Mouse (Mus musculus) layer of hippocampus, adult 9-10 months (tissue): ENCODE measurements around the gene Olfr735.

ENCODE experiments used
- DNase-seq: peaks from one replicate; pipeline ENCODE4 v3.0.0; 2022; ENCODE audit warnings: low spot score

The Olfr735 gene

DNA sequence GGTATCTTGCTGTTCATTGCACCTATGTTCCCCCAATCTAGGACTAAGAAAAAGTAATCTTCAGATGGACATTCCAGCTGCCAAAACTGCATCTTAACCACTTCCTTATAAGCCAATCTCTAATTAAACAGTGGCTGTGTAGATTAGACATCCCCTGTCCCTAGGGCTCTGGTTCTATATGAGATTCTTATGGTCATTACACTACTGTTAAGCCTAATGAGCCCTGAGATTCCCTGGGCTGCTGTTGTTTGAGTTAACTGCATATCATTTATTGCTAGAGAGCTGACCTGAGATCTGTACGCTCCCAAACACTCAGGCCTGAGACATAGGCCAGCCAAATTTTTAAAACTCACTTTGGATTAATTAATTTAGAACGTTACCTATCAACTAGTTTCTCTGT is at the start of gene Olfr735:
Gene Olfr735, minus strand, starts transcription at position 77 of the 400 bp plus-strand sequence.
- DNase-seq, result no peak

DNA sequence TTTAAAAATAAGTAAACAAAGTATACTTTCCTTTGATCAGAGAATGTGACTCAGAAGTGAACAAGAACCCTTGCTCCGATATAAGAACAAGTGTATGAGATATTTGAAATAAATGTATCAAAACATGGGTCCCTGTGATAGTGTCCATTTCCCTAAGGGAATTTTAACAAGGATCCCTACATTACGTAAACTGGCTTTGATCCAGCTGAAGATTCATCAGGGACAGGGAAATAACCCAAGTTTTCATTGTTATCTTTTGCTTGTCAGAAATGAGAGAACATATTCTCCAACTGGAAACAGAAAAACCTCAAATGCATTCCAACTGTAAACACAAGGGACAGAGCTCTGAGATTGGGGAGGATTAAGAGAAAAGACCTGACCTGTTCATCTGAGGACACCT is 32.2 kb upstream of the Olfr735 start, which contains the start of gene Olfr736:
Gene Olfr736, plus strand, starts transcription at position 301 of the 400 bp plus-strand sequence.
- DNase-seq, result no peak

DNA sequence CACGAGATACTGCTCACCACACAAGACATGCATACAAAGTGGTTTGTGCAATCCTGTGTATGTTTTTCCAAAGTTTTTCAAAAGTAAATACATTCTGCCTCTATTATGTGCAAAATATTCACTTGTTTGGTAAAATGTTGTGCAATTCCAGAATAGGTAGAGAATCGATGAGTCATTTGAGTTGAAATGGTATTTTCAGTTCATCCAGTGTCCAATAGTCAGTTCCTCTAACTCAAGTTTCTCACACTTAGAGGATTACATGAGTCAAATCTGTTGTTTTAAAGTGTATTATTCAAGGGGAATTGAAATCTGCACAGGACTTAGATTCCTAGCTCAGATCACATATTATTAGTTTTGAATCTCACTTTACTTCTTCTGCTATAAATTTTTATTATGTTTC is 14.9 kb upstream of the Olfr735 start:
- no peak for DNase-seq

DNA sequence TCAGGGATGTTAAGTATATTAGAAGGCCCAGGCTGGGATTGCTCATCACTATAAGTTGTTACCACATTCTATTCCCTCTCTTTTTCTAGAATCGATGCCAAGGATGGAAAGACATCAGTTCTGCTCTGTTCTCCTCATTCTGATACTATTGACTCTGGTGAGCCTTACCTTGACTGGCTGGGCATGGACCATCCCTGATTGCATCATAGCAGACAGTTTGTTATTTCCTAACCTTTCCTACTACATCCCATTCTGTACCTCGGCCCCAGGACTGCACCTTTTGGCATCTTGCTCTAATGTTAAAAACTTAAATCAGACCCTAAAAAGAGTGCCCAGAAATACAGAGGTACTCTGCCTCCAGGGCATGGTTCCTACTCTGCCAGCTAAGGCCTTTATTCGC is 11.8 kb upstream of the Olfr735 start:
- no peak for DNase-seq

DNA sequence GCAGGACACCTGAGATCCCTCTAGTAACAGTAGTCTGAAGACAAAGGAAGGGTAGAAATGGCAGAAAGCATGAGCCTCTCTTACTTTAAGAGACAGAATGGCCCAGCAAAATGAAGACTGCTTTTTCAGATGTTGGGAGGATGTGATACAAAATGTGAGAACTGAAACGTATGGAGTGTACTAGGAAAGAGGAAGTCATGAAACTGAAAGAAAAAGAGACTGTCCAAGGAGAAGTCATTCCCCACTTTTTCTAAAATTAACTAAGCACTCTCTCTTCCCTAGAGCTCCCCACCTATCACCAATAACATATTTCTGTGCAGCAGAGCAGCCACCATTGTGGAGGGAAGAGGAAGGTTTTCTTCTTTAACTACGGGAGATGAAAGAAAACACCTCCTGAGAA is 8.9 kb upstream of the Olfr735 start, which contains the start of gene Tlr11:
Gene Tlr11, plus strand, starts transcription at position 322 of the 400 bp plus-strand sequence.
- DNase-seq, result no peak

DNA sequence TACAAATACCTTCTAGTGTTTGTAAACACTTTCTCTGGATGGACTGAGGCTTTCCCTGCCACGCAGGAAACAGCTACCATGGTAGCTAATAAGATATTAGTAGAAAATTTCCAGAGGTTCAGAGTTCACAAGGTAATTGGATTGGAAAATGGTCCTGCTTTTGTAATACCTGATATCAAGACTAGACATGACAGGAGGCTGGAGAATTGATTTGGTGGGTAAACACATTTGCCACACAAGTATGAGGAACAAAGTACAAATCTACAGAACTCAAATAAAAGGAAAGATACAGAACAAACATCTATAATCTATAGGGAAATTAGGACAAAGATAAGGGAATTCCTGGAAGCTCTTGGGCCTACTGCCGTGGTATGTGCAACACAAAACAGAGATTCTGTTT is 8.1 kb upstream of the Olfr735 start:
- no peak for DNase-seq

DNA sequence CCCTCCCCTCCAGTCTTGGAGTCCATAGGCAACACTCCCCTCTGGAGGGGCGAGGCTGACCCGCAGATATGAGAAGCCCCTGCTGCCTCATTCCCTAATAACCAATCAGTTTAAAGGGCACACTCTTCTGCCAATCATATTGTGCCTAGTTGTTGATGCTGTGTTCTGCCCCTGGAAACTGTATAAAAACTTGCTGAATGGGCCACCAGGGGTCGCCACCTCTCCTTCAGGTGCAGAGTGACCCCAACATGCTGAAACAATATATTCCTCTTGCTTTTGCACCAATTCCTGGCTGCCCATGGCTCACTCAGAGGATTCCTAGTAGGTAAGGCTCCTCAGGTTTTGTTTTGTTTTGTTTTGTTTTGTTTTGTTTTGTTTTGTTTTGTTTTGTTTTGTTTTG is 3.8 kb upstream of the Olfr735 start:
- no peak for DNase-seq

DNA sequence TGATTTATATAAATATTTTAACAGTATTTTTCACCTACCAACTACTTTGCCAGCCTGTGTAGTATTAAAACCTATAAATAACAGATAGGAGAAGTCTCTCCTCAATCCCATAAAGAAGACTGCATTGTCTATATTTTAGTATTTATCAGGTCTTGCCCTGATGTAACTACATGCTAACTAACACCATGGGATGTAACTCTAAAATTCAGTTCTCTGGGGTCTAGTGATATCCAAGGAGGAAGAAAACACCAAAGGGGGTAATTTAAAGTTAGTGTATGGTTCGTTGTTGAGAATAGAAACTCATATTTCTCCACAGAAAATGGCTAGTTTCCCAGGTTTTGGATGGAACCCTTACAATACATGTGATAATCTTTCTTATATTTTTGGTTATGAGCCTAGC is 22.0 kb downstream of the Olfr735 start, which contains the start of gene Olfr734:
Gene Olfr734, minus strand, starts transcription at position 101 of the 400 bp plus-strand sequence.
- DNase-seq, result no peak

DNA sequence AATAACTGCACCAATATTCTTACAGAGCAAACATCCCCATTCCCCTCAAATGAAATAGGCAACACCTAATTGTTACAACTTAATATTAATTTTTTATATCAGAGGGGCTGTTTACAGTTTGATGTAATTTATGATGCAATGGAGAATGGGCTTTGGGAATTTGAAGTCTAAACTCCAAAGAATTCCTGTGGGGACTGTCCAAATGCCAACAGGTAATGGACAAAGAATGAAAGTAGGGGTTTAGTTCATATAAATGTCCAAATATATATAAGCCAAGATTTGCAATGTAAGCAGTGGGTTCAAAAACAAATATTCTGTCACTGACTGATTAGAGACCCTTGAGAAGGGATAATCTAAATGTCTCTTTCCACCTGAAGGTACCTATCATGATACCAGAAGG is 47.2 kb downstream of the Olfr735 start, which contains the start of gene Olfr733:
Gene Olfr733, minus strand, starts transcription at position 101 of the 400 bp plus-strand sequence.
- DNase-seq, result no peak
